Mouse (Mus musculus) midbrain, embryonic 12.5 days (tissue): ENCODE data around the gene Bex1. TPM values are rescaled to one million over a fixed set of nuclear protein-coding genes. Genes with fewer than 3 reads are reported as not detected.
A peak's percentile ranks its signal among the peaks of the same experiment; 100 is the strongest.

Source experiments
- ATAC-seq: fragments of 200-750 bp; cut with Nextera tagmentation; 2 replicates; pipeline ENCODE4 v1.8.0; 2017; ENCODE audit warnings: low read depth, moderate TSS enrichment, moderate library complexity; ENCODE audit not compliant: low FRiP score
- H3K27ac ChIP-seq: fragments of 300-500 bp; sonication (generic); replicated peaks from 2 replicates; pipeline ENCODE4 v1.5.1; 2016; ENCODE audit warnings: mild to moderate bottlenecking
- H3K27me3 ChIP-seq: fragments of 300-500 bp; sonication (generic); 2 replicates; pipeline ENCODE4 v1.6.1; 2016; ENCODE audit warnings: mild to moderate bottlenecking
- H3K36me3 ChIP-seq: fragments of 300-500 bp; sonication (generic); 2 replicates; pipeline ENCODE4 v1.6.1; 2016
- H3K4me1 ChIP-seq: fragments of 300-500 bp; sonication (generic); 2 replicates; pipeline ENCODE4 v1.6.1; 2016
- H3K4me2 ChIP-seq: fragments of 300-500 bp; sonication (generic); replicated peaks from 2 replicates; pipeline ENCODE4 v1.6.1; 2016; ENCODE audit warnings: mild to moderate bottlenecking, moderate library complexity
- H3K4me3 ChIP-seq: fragments of 300-500 bp; sonication (generic); 2 replicates; pipeline ENCODE4 v1.5.1; 2016; ENCODE audit warnings: mild to moderate bottlenecking
- H3K9ac ChIP-seq: fragments of 300-500 bp; sonication (generic); replicated peaks from 2 replicates; pipeline ENCODE4 v1.6.1; 2016; ENCODE audit warnings: mild to moderate bottlenecking, moderate library complexity
- H3K9me3 ChIP-seq: fragments of 300-500 bp; sonication (generic); 2 replicates; pipeline ENCODE4 v1.6.1; 2016; ENCODE audit warnings: mild to moderate bottlenecking
- WGBS: fragments of 180-500 bp; shearing (Covaris S2); methylation state at CpG from one replicate; pipeline ENCODE4 v1.1.7; 2016; 5-methylcytosine and 5-hydroxymethylcytosine counted together
- microRNA-seq: library from miRNA; unstranded; fragments of <30 nt; microRNA quantifications from one replicate; pipeline ENCODE4, GENCODE M21; 2017
- polyA plus RNA-seq: library from polyadenylated mRNA; unstranded; fragments of >200 nt; fragmentation: Nextera tagmentation; extraction: Ambion mirVana; gene quantifications from 2 replicates; pipeline ENCODE4 v1.2.1, GENCODE M21; 2016

Bex1 gene
- polyA plus RNA-seq, 1 experiment from 2014 or later = 112 TPM

DNA sequence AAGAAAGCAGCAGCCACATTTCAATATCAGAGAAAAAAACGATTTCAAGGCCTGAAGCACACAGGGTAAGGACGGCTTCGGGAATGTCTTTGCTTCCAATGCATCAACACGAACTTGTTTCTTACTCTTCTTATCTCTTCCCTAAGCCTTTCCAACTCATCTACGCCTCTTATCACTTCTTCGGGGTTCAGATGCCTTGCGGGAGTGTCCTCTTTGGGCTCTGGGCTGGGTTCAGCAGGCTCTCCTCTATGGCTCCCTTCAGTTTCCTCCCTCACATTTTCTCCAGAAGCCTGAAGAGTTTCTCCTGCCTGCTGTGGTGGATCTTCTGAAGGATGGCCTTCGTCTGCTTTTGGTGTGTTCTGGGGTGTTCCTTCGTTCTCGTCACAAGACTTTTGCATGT, 44.7 kb downstream of the Bex1 start:
- H3K36me3 ChIP-seq = no peaks in the 10 kb centered on the region
- ATAC-seq = no peak
- H3K27ac ChIP-seq = no peak overlapping the region
- WGBS = 65% methylated on average over 10 of the region's 10 CpGs
- no peak overlapping the region for H3K9ac ChIP-seq
- peak overlapping the region; percentile 51 for H3K4me2 ChIP-seq
- peak overlapping the region; percentile 54 for H3K4me3 ChIP-seq
- H3K4me1 ChIP-seq = 0 out of 2 replicates have a peak, but pooled peaks cover 2% of the 10 kb centered on the region
- H3K27me3 ChIP-seq = no peaks in the 10 kb centered on the region; the same call in 1 of the 2 replicates
- no peaks in the 10 kb centered on the region for H3K9me3 ChIP-seq

Small RNA genes lying within 50 kb of the gene (microRNA-seq; reads per million reads assigned to microRNA genes)
- not detected for gene Mir6383

Other genes starting within 250 kb of the Bex1 start
- gene Arxes2, start 221.7 kb downstream of the Bex1 start, polyA plus RNA-seq = 151 and 155 TPM in 2 replicates
- 51.9 and 53.3 TPM in 2 replicates for gene Arxes1, start 182.1 kb downstream of the Bex1 start, polyA plus RNA-seq
- gene Bex2, start 147.3 kb downstream of the Bex1 start, polyA plus RNA-seq = 364 and 366 TPM in 2 replicates
- gene Nxf3, start 130.3 kb downstream of the Bex1 start, polyA plus RNA-seq = not detected in 2 replicates
- gene Bex4, start 76.5 kb downstream of the Bex1 start, polyA plus RNA-seq = 83.4 and 88.1 TPM in 2 replicates
- 157 and 164 TPM in 2 replicates for gene Tceal8, start 43.2 kb downstream of the Bex1 start, polyA plus RNA-seq
- 7.6 and 9.3 TPM in 2 replicates for gene Tceal5, start 11.6 kb downstream of the Bex1 start, polyA plus RNA-seq
- 0.80 and 1.5 TPM in 2 replicates for gene Tceal7, start 734 bp downstream of the Bex1 start, polyA plus RNA-seq
- 373 and 394 TPM in 2 replicates for gene Tceal9, start 29.6 kb upstream of the Bex1 start, polyA plus RNA-seq
- 584 and 588 TPM in 2 replicates for gene Bex3, start 54.7 kb upstream of the Bex1 start, polyA plus RNA-seq